27 mouse cellular contexts compared by ENCODE assay signal in genomic region chr16:60584695-60585094, GRCm38 (mm10). TPM values are rescaled to one million over a fixed set of nuclear protein-coding genes. Genes with fewer than 3 reads are reported as not detected.
A peak's percentile ranks its signal among the peaks of the same experiment; 100 is the strongest.
DNase-seq lines count a peak whose midpoint lies in the region; ATAC-seq and TF ChIP-seq lines count a peak whose summit lies in the region.
"Had no signal": no experiment of that assay in that cellular context is flagged by ENCODE, and none has a peak within 500 bp of the region (broad histone marks: within the 10 kb centered on the region; RNA-seq: fewer than 3 reads in every experiment).

No protein-coding gene starts in this region.

- H3K4me3 ChIP-seq in layer of hippocampus, adult 2 months: no peak overlapping the region

- 0 out of 2 replicates have a peak, but pooled peaks have one; percentile 12 for TF ChIP-seq CTCF in layer of hippocampus, adult 2 months (conservative IDR thresholded peaks at IDR 0.05)
- TF ChIP-seq CTCF in Patski (IDR thresholded peaks at IDR 0.05): no peak

- no peak for DNase-seq in frontal cortex, postnatal 14 days (ENCODE audit: low spot score in 2 of 2)
- no peak for DNase-seq in layer of hippocampus, adult 2 months (ENCODE audit: low spot score in 2 of 2)
- DNase-seq in layer of hippocampus, adult 8-10 months (ENCODE audit: low spot score in 2 of 2): no peak
- no peak for DNase-seq in Patski (ENCODE audit: low read depth, low spot score)
- peak; percentile 15 for DNase-seq in brain, adult 2 months (ENCODE audit: low read depth, low spot score)
- no peak for DNase-seq in urinary bladder, adult 18-20 months (ENCODE audit: low spot score in 2 of 2)
- DNase-seq: adrenal gland, adult 2 months; adrenal gland, adult 8-10 months; adrenal gland, postnatal 10 days; adrenal gland, postnatal 14 days; adrenal gland, postnatal 25 days; adrenal gland, postnatal 36 days; B cell, adult 2 months; cerebellum, adult 11 months; cerebellum, adult 11-12 months; cerebellum, adult 18-20 months; cerebellum, adult 2 months had no signal

- CTCF ChIA-PET in Patski (lab: Charles Lee): interaction anchor here (0.9 to 1.5 kb wide), 2 partner anchors 10 to 39 kb away, joined by 3 read pairs; no protein-coding TSS in a partner anchor

- ATAC-seq in frontal cortex, adult (ENCODE audit: low TSS enrichment): peak; percentile 55
- ATAC-seq in Patski: peak; percentile 91
- ATAC-seq in inflammation-experienced regulatory T-cells, adult 6 months: no peak
- ATAC-seq: activated CD4-positive, CD25-positive, alpha-beta regulatory T cell, adult 4 months; CD4-positive, CD25-positive, alpha-beta regulatory T cell, adult 4 months had no signal

- in situ Hi-C loops in Patski (cut with MboI; ENCODE audit: low pct_unique_long_range_greater_than_20kb): no loop called here

- POLR2A ChIA-PET in Patski (lab: Charles Lee): no interaction called here

- peak overlapping the region; percentile 33 for H3K27ac ChIP-seq in layer of hippocampus, adult 2 months

- H3K27me3 ChIP-seq in Patski: no peaks in the 10 kb centered on the region
- H3K27me3 ChIP-seq: CH12.LX had no signal

RNA-seq across cellular contexts. Expression of gene Epha6, which starts 20.6 kb away (rescaled TPM):
- total RNA-seq in layer of hippocampus, adult 2 months (2021): 100 to 1,000 TPM; 205 to 218 TPM
- total RNA-seq in layer of hippocampus, adult 8-10 months (2022): 100 to 1,000 TPM; 159 to 187 (median 173) TPM
- polyA plus RNA-seq in Patski (2021): 0.37 TPM
- polyA plus RNA-seq in inflammation-experienced regulatory T-cells, adult 6 months (2017; shearing (Covaris generic)): not detected
- total RNA-seq: adrenal gland, adult 18-20 months; adrenal gland, postnatal 10 days; adrenal gland, postnatal 14 days; adrenal gland, postnatal 25 days; adrenal gland, postnatal 36 days; CH12.LX; ES-E14; MEL had no signal
- polyA plus RNA-seq: activated CD4-positive, CD25-positive, alpha-beta regulatory T cell, adult 4 months; adrenal gland, adult 2 months; C2C12; CD4-positive, CD25-positive, alpha-beta regulatory T cell, adult 4 months; G1E had no signal
